Mouse (Mus musculus) thymus, postnatal 36 days (tissue): ENCODE results near the gene Cd47.

ENCODE experiments used
- DNase-seq, 2 experiments: peaks; one replicate each; pipeline ENCODE4 v3.0.0; 2022; ENCODE audit warnings: mixed read lengths in 2 of 2

Cd47 gene

DNA sequence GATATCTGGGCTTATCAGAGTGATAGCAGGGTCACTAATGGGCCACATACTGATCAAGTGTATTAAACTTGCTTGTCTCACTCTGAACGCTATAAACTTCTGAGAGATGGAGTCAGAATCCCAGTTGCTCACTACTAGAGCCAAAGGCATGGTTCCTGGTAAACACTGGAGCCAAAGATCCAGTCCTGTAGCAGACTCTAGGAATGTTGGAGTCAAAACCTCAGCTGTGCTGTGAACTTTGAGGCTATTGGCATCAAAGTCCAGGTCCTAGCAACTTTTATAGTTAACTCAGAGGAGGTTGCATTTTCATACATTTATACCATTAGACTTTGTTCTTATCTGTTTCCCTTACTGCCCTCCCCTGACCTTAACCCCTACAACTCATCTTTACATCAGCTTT is 74.2 kb downstream of the Cd47 start:
- no peak for DNase-seq

DNA sequence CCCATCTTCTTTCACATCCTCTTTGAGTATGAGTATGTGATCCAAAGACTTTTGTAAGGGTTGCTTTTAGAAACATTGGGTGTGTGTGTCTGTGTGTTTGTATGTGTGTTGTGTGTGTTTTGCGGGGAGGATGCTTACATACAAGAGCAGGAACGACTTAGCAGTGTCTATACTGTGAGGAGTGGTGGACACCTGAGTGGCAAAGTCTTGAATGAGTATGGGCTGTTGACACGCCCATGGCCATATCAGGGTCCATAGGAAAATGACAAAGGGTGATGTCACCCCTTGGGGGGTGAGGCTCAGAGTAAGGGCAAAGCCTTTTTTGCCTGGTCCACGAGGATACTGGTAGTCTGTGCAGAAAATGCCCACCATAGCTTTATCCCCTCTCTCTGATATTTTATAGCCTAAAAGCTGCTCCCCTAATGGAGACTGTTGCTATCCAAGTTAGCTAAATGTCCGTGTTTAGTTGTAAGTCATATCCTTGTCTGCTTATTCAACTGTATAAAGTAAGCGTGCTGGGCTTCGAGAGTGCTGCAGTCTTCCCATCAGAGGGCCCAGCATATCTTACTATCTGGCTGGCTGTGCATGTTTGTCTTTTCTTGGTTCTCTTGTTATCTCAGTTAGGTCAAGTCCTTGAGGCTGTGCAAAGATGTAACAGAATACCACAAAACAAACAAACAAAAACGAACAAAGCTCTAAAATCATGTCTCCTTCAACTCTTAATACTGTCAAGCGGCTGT is 76.1 kb downstream of the Cd47 start:
- no peak for DNase-seq

GRCm38 (mm10) chr16:49877243-49877642 is 76.9 kb downstream of the Cd47 start:
- no peak for DNase-seq

DNA sequence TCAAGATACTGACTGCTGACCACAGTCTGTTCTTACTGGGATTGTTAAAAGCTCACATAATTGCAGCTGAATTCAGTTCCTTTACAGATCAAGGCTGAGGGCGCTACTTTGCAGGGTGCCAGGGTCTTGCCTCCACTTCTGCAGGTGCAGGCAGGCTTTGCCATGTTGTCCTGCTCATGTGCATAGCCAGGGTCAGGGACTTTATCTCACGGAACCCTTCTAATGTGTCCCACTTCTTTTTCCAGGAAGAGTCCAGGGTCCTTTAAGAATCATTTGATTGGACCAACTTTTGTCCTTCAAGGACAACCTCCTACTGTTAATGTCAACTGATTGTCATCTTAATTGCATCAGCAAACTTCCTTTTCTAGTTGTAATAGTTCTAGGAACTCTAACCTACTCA is 77.7 kb downstream of the Cd47 start:
- no peak for DNase-seq

DNA sequence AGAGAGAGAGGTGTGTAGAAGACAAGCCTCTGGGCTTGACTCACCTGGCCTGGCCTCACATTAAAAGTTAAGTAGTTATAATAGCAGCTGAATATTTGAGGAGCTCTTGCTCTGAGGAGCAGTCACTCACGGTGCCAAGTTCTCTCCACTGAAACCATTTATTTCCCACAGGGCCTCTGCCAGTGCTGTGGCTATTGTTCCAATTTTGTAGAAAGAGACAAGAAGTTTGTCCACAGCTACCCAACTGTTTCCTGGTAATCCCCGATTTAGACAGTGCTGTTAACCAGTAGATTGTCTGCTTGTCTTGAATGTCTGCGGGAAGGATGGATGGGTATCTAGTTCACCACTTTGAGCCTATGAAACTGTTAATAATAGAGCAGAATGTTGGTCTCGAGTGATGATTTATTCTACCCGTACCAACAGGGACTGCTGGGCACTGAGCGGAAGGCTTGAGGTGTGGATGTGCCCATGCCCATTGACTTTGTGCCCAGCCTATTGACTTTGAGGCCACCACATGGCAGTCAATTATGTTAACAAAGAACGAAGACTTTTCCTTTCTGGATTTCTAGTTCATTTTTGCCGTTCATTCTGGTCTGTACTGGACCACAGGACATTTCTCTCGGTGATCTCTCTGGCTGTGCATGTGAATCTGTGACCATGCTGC is 86.2 kb downstream of the Cd47 start:
- DNase-seq = no peak

GRCm38 (mm10) chr16:49887290-49887689 is 87.0 kb downstream of the Cd47 start:
- no peak for DNase-seq

DNA sequence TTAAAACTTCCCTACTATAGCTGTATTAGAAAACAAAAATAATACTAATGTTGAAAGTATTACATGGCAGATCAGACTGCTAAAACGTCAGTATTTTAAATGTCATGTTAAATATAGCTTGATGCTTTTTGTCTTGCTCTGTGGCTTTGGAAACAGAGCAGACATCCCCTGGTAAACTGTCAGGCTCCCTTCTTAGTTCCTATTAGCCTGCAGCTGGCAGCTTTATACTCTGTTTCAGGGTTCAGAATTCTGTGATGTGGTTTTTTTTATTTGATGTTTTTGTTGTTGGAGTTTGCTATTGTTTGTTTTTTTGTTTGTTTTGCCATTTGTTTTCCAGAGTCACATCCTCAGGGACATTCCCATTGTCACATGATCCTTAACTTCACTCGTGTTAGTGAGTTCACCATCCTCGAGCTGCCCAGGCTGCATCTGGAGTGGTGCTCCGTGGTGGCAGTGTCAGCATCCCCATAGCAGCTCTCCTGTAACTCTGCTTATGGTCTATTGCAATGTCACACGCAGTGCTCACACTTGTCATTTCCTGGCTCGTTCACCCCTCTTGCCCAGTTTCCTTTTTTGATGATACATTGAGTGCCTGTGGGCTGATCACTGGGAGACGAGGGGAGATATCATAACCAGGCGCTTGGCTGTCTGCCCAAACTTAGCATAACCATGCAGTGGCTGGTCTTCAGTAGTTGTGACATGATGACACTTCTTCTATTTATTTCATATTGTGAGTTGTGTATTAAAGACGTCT is 87.7 kb downstream of the Cd47 start:
- DNase-seq = peak in 1 of 2 experiments; percentile 25

DNA sequence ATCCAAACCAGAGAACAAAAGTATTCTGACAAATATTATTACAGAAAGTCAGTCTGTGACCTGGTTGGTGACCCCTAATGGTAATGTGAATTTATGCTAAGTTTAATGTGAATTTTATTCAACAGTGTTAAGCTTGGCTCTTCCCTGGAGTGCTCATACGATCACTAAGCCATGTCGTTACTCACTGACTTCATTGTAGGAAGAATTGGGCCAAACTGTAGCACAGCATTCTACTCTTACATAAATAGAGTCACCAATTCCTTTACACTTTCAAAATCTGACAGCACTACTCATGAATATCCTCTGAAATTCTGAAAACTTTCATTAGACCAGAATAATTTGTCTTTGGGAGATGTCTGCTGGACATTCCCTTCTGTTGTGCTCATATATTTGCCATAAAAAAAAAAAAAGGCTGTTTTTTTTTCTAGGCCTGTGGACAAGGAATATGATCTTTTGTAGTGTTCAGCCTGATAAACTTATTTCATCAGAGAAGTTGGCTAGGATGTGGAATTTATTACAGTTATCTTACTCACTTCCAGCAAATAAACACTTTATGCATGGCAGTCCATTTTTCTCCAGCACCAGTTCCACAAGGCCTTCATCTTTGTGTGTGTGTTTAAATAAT is 88.8 kb downstream of the Cd47 start:
- no peak for DNase-seq

DNA sequence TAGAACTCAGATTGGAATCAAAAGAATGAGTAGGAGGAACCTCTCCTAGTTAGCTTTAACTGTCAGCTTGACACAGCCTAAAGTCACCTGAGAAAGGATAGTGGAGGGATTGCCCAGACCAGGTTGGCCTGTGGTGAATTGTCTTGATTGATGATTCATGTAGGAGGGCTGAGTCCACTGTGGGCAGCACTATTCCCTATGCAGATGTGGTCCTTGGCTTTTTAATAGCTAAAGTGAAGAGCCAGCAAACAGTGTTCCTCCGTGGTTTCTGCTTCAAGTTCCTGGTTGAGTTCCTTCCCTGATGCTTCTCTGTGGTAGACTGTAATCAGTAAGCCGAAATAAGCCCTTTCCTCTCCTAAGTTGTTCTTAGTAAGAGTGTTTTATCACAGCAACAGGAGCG is 91.9 kb downstream of the Cd47 start:
- no peak for DNase-seq

DNA sequence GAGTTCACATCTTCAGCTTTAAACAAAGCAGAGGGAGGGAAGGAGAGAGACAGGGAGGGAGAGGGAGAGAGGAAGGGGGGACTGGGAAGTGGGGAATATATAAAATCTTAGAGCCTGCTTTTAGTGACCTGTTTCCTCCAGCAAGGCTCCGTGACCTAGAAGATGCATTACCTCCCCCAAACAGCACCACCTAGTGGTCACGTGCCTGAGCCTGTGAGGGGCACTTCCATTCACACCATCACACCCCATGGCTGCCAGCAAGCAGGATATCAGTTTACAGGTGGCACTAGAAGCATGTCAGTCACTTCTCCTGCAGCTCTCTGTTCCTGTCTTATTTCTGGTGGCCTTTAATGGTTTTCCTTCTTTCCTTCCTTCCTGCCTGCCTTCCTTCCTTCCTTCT is 92.6 kb downstream of the Cd47 start:
- DNase-seq = peak; percentile 55 to 67

DNA sequence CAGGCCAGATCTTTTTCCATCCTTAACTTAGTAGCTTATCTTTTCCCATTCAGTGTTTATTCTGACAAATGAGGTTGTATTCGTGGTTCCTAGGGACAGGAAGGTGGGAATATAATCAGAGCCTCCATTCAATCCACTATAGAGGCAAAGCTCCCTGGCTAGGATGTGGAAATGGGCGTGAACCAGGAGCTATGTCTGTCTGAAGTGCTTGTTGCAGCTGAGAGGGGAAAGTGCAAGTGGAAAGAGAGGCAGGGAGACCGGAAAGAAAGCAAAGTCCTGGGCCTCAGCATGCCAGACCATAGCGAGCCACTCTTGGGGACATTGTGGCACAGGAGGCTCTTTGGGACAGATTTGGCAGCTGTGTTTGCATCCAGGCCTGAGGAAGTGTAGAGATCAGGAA is 94.3 kb downstream of the Cd47 start:
- DNase-seq = no peak

- no peak for DNase-seq
These were observed 95.8 kb downstream of the Cd47 start for GRCm38 (mm10) chr16:49896132-49896531.

DNA sequence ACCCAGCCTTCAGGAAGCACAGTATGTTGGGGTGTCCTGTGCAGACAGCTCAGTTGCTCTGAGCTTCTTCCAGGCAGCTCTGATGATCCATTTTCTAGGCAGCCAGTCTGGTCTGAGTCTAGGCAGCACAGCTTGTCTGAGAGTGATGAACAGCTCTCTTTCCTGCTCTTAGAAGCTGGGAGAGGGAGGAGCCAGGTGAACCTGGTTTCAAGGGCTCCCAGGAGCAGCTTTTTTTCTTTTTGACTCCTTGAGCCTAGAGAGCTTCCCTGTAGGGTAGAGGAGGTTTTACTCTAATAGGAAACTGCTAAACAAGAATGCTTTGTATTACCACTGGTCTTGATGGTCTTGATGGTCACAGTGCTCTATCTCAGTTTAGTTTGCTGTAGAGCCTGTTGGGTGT is 101.1 kb downstream of the Cd47 start:
- DNase-seq = no peak

DNA sequence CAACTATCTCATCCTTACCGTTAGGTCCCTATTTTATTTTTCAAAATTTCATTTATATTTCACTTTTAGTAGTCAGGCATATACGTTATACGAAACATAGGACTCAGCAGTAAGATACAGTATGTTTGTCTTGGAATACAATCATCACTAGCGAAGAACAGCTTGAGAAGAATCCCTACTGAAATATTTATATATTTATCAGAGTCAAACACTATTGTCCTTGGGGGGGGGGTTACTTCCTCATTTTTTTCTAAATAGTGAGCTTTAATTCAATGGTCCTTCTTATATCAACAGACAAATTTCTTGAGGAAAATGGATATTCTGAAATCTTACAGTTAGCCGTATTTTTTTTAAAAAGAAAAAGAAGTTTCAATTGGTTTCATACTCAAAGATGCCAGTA is 101.8 kb downstream of the Cd47 start:
- DNase-seq = no peak

GRCm38 (mm10) chr16:49904248-49904930 is 104.1 kb downstream of the Cd47 start:
- no peak for DNase-seq

DNA sequence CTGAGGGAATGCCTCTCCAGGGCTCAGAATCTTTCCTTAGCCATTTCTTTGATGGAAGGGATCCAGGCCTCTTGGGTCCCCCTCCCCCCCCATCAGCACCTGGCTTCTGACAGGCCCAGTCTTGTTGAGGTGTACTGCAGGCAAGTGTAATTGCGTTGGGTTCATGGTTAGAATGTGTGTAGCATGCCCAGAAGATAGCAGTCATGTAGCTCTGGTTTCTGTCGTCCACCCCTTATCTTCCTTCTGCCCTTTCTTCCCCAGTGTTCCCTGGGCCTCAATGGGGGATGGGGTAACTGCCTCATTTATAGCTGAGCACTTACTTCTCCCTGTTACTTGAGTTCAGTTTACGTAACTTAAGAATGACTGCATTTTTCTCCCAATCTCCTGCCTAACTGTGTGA is 104.7 kb downstream of the Cd47 start:
- DNase-seq = no peak

DNA sequence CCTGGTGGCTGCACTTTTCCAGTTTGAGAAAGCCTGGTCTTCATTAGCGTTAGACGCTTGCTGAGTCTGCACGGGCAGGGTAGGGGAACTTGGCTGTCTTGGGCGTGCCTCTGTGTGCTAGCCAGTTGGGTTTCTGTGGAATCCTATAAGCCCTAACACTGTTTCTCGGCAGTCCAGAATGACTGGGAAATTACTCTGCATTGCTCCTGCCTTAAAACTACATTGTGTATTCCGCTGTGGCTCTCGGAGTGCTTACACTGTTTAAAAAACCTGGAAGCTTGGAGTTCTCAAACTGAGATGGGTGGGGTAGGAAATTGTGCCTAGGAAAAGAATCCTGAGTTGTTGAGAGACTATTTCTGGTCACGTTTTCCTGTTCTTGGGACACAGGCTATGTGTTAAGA is 105.3 kb downstream of the Cd47 start:
- DNase-seq = no peak

DNA sequence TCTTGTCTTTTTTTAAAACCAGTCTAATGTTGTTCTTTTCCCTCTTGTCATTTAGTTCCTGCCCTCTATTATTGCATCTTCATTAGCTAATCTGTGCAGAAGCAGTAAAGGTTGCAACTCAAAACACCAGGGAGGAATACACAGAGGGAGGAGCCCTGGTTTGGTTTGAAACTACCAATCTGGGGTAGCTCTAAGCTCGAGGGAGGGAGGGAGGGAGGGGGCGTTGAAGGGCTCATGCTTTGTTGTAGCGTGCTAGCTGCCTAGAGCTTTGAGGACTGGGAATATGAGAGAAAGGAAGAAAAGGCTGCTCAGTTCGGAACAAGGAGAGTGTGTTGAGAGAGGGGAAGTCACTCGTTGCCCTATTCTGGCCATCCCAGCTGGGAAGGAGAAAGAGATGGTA is 105.7 kb downstream of the Cd47 start:
- DNase-seq = no peak

DNA sequence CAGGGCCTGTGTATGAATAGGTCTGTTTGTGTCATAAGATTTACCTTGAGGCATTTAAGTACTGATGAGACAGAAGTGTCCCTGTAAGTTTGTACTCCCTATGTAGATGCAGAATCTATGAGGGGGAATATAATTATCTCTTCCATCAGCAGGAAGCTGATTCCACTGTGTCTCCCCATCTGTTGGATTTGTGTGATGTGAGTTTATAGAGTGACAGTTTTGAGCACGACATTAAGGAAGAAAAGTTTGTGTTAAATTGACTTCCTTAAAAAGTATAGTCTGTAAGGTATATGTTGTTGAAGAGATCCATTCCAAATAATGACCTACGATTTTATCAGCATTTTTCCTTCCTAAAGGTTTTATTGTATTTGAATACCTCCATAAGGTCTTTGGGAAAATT is 106.6 kb downstream of the Cd47 start:
- DNase-seq = no peak

DNA sequence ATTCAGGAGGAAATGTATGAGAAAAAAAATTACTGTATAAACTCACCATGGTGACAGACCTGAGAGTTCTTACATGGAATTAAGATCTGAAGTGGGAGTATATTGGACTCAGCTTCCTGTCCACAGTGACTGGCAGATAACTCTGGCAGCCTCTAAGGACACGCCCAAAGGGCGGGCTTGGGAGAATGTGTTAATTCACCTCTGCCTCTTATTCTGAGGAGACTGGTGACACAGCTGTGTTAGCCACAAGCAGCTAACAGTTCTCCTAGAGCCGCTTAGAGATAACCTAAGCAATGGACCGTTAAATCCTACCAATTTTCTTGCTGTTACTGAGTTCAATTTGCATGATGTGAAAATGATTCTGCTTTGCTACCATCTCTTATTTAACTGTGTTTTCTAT is 107.0 kb downstream of the Cd47 start:
- DNase-seq = peak in 1 of 2 experiments; percentile 24

GRCm38 (mm10) chr16:49909536-49909935 is 109.2 kb downstream of the Cd47 start:
- DNase-seq = no peak

GRCm38 (mm10) chr16:49914094-49914493 is 113.8 kb downstream of the Cd47 start:
- no peak for DNase-seq
